Mouse (Mus musculus): ENCODE results near the gene Inafm2.

DNA sequence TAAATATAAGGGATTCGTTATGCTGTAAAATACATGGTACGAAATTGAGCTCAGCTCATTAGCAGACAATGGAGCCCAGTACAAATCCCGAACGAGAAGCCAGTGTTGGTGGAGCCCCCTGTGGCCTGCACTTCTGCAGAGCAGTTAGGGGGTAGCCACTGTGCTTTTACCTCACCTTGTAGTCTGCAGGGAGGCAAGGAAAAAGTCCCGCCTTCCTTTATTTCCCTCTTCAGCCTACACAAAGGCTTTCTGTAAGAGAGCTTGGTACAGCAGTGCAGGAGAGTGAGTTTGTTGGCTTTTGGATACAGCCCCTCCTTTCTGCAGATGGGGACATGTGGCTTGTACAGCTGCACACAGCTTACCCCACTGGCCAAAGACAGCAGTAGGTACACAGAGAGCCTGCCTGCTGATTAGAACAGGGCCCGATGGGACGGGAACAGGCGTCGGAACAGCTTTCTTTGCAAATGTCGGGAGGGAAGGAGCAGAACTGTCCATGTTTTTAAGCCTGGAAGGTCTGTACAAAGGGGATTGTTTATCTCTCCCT lies 3.9 kb downstream of the Inafm2 start:
- no peak for TF ChIP-seq POLR2A (IDR thresholded peaks at IDR 0.05; ENCODE audit: borderline replicate concordance, extremely low read depth, low read depth, low read length)
- TF ChIP-seq CTCF (IDR thresholded peaks at IDR 0.05; ENCODE audit: insufficient read depth, low read length): no peak
